ENCODE assay signal across 1 mouse cellular context in genomic region chr4:47303340-47303998, GRCm38 (mm10).
TF ChIP-seq lines count a peak whose summit lies in the region.

No protein-coding gene starts in this region.

TF ChIP-seq in CH12.LX, 34 proteins besides CTCF, POLR2A, EP300 and RAD21 (continued from another document):
- TF ChIP-seq PAX5 (IDR thresholded peaks at IDR 0.05; ENCODE audit: low read length) (no peak), ZC3H11A (IDR thresholded peaks at IDR 0.05; ENCODE audit: low read depth, low read length) (no peak), MAFK (IDR thresholded peaks at IDR 0.05; ENCODE audit: insufficient replicate concordance, low read length) (peak; percentile 95), POLR2AphosphoS2 (IDR thresholded peaks at IDR 0.05; ENCODE audit: low read depth, low read length) (no peak), GABPA (IDR thresholded peaks at IDR 0.05; ENCODE audit: insufficient replicate concordance, low read depth, low read length) (no peak), HCFC1 (IDR thresholded peaks at IDR 0.05; ENCODE audit: low read depth, low read length) (peak; percentile 33), JUND (conservative IDR thresholded peaks at IDR 0.05; ENCODE audit: low read depth, low read length) (peak; percentile 93), ZMIZ1 (IDR thresholded peaks at IDR 0.05; ENCODE audit: low read depth, low read length) (no peak)
TF ChIP-seq in CH12.LX: peak in this region for 20.
